ENCODE assay signal across 24 mouse cellular contexts in the genomic region with DNA sequence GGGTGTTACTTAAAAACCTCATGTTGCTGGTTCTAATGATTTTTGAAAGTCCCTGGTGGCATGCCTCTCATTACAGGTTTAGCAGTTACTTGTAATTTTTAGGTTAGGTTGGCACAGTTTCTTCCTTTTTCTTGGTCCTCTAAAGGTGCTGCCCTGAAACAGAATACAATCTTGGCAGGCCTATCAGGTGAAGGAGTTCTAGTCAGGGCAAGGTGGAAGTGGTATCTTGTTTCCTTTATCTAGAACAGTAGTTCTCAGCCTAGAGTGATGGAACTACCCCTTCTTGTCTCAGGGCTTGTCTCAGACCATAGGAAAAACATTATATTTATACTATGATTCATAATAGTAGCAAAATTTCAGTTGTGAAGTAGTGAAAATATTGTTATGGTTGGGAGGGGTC.
DNase-seq lines count a peak whose midpoint lies in the region; ATAC-seq lines count a peak whose summit lies in the region.
"Had no signal": no experiment of that assay in that cellular context is flagged by ENCODE, and none has a peak within 500 bp of the region (broad histone marks: within the 10 kb centered on the region; RNA-seq: fewer than 3 reads in every experiment).

No protein-coding gene starts in this region.

- no peaks in the 10 kb centered on the region for H3K27me3 ChIP-seq in splenic B cell, adult 2 months (ENCODE audit: control insufficient read depth, insufficient read depth, low read length, poor library complexity, severe bottlenecking)
- no peaks in the 10 kb centered on the region for H3K27me3 ChIP-seq in midbrain, embryonic 14.5 days (ENCODE audit: control insufficient read depth, insufficient read depth, low read length)
- H3K27me3 ChIP-seq: embryonic facial prominence, embryonic 12.5 days; embryonic facial prominence, embryonic 15.5 days; heart, embryonic 13.5 days had no signal

- H3K9me3 ChIP-seq in midbrain, embryonic 14.5 days (ENCODE audit: control insufficient read depth, low read length) = no peaks in the 10 kb centered on the region
- H3K9me3 ChIP-seq: embryonic facial prominence, embryonic 12.5 days; embryonic facial prominence, embryonic 15.5 days; heart, embryonic 10.5 days; heart, embryonic 13.5 days had no signal

- H3K27ac ChIP-seq in midbrain, embryonic 14.5 days (replicated peaks; ENCODE audit: low read depth, low read length) = no peak overlapping the region
- H3K27ac ChIP-seq: embryonic facial prominence, embryonic 12.5 days; embryonic facial prominence, embryonic 15.5 days; gastrocnemius, adult 2 months; heart, embryonic 10.5 days; heart, embryonic 13.5 days; hindbrain, embryonic 14.5 days; hindbrain, postnatal 0 days had no signal

- DNase-seq in heart, adult 11 months = peak; percentile 21
- DNase-seq in heart, adult 9 months (ENCODE audit: low spot score in 2 of 2) = no peak
- peak; percentile 51 for DNase-seq in splenic B cell, adult 2 months (ENCODE audit: low read depth, low spot score)
- DNase-seq in cerebellum, postnatal 10 days = no peak
- no peak for DNase-seq in midbrain, embryonic 14.5 days
- DNase-seq: adrenal gland, postnatal 10 days; adrenal gland, postnatal 36 days; cerebellum, adult 2 months; cerebellum, adult 9-11 months; forebrain, postnatal 0 days; gastrocnemius, adult 2 months; gastrocnemius, postnatal 14 days; heart, adult 18-20 months; heart, postnatal 14 days; heart, postnatal 4 days had no signal

- H3K4me1 ChIP-seq in midbrain, embryonic 14.5 days (ENCODE audit: control insufficient read depth, insufficient read depth, low read length) = peaks cover 10% of the 10 kb centered on the region

- H3K4me3 ChIP-seq in midbrain, embryonic 14.5 days (replicated peaks; ENCODE audit: low read depth, low read length) = no peak overlapping the region
- H3K4me3 ChIP-seq: embryonic facial prominence, embryonic 12.5 days; embryonic facial prominence, embryonic 15.5 days; gastrocnemius, adult 2 months; heart, embryonic 10.5 days; heart, embryonic 13.5 days had no signal

- no peak overlapping the region for H3K9ac ChIP-seq in midbrain, embryonic 14.5 days (replicated peaks; ENCODE audit: low read length)
- H3K9ac ChIP-seq: embryonic facial prominence, embryonic 12.5 days; embryonic facial prominence, embryonic 15.5 days; forebrain, postnatal 0 days; heart, embryonic 13.5 days; hindbrain, embryonic 14.5 days had no signal

- ATAC-seq in inflammation-experienced regulatory T-cells, adult 6 months = peak; percentile 26
- no peak for ATAC-seq in midbrain, embryonic 14.5 days (ENCODE audit: low FRiP score, low TSS enrichment)
- ATAC-seq: forebrain, embryonic 14.5 days; forebrain, postnatal 0 days; hindbrain, postnatal 0 days; intestine, postnatal 0 days had no signal

- H3K4me2 ChIP-seq in midbrain, embryonic 14.5 days (ENCODE audit: low read length) = no peak overlapping the region
- H3K4me2 ChIP-seq: embryonic facial prominence, embryonic 12.5 days; embryonic facial prominence, embryonic 15.5 days; heart, embryonic 13.5 days; hindbrain, embryonic 14.5 days had no signal

- peaks cover 3% of the 10 kb centered on the region; the same call in 1 of the 2 replicates for H3K36me3 ChIP-seq in splenic B cell, adult 2 months (ENCODE audit: control insufficient read depth, insufficient read depth, low read length, poor library complexity, severe bottlenecking)
- no peaks in the 10 kb centered on the region for H3K36me3 ChIP-seq in midbrain, embryonic 14.5 days (ENCODE audit: control insufficient read depth, insufficient read depth, low read length)
- H3K36me3 ChIP-seq: embryonic facial prominence, embryonic 15.5 days had no signal

Comparison
In these comparisons a context has a peak if more than half of its experiments do, and no peak if none do; other contexts are left out.
1. DNase-seq: peak in heart, adult 11 months (single experiment) and splenic B cell, adult 2 months (single experiment); none in heart, adult 9 months (0 of 2), cerebellum, postnatal 10 days (0 of 2) and midbrain, embryonic 14.5 days (single experiment).